In genomic region chr1:36949591-36950184, GRCm38 (mm10) we compare ENCODE assay signal across 10 mouse cellular contexts. TPM values are rescaled to one million over a fixed set of nuclear protein-coding genes. Genes with fewer than 3 reads are reported as not detected.
DNase-seq lines count a peak whose midpoint lies in the region; ATAC-seq and TF ChIP-seq lines count a peak whose summit lies in the region.
"Had no signal": no experiment of that assay in that cellular context is flagged by ENCODE, and none has a peak within 500 bp of the region (broad histone marks: within the 10 kb centered on the region; RNA-seq: fewer than 3 reads in every experiment).

No protein-coding gene starts in this region.

- no peak overlapping the region for H3K4me2 ChIP-seq in heart, embryonic 11.5 days
- H3K4me2 ChIP-seq in stomach, postnatal 0 days (replicated peaks; ENCODE audit: low read depth) = no peak overlapping the region
- H3K4me2 ChIP-seq: limb, embryonic 15.5 days had no signal

- 32% methylated on average over 7 of the region's 7 CpGs for WGBS in heart, adult 2 months
- WGBS in heart, embryonic 11.5 days (ENCODE audit: insufficient replicate concordance) = 65% methylated on average over 7 of the region's 7 CpGs
- 38% methylated on average over 7 of the region's 7 CpGs for WGBS in stomach, postnatal 0 days

- TF ChIP-seq CTCF in heart, adult 2 months (IDR thresholded peaks at IDR 0.05) = no peak
- no peak for TF ChIP-seq CTCF in stomach, postnatal 0 days (IDR thresholded peaks at IDR 0.05; ENCODE audit: low read depth)

- intact Hi-C loops in heart, adult 2 months (cut with DNase I) = no loop called here

- H3K9me3 ChIP-seq in heart, embryonic 11.5 days (replicated peaks; ENCODE audit: control insufficient read depth, low read length) = no peaks in the 10 kb centered on the region
- H3K9me3 ChIP-seq in stomach, postnatal 0 days (ENCODE audit: control insufficient read depth, low read length) = no peaks in the 10 kb centered on the region
- H3K9me3 ChIP-seq: limb, embryonic 15.5 days had no signal

- no peak overlapping the region for H3K27ac ChIP-seq in heart, adult 2 months
- H3K27ac ChIP-seq in heart, embryonic 11.5 days (ENCODE audit: low read depth, low read length) = no peak overlapping the region
- H3K27ac ChIP-seq in stomach, postnatal 0 days (replicated peaks) = 0 out of 2 replicates have a peak overlapping the region, but pooled peaks have one; percentile 56
- H3K27ac ChIP-seq: limb, embryonic 15.5 days had no signal

- peak; percentile 34 to 52 for DNase-seq in heart, adult 2 months
- DNase-seq in right cerebral cortex, postnatal 10 days (ENCODE audit: low spot score in 2 of 2) = peak; percentile 40 to 54
- no peak for DNase-seq in right cerebral cortex, adult 2 months (ENCODE audit: low spot score in 2 of 2)
- DNase-seq in fat pad, adult 2 months (ENCODE audit: extremely low read depth, low read depth, low spot score) = peak; percentile 98
- no peak for DNase-seq in stomach, postnatal 0 days (ENCODE audit: low spot score)
- DNase-seq in left cerebral cortex, adult 11 months (ENCODE audit: low spot score) = no peak

- H3K36me3 ChIP-seq in heart, adult 2 months (ENCODE audit: control insufficient read depth, insufficient read depth, low read length) = no peaks in the 10 kb centered on the region
- no peaks in the 10 kb centered on the region for H3K36me3 ChIP-seq in heart, embryonic 11.5 days (ENCODE audit: control insufficient read depth, insufficient read depth, low read length)
- no peaks in the 10 kb centered on the region for H3K36me3 ChIP-seq in stomach, postnatal 0 days (ENCODE audit: control insufficient read depth, insufficient read depth, low read length)
- H3K36me3 ChIP-seq: limb, embryonic 15.5 days had no signal

- no peak overlapping the region for H3K4me3 ChIP-seq in heart, adult 2 months
- H3K4me3 ChIP-seq in heart, embryonic 11.5 days (ENCODE audit: low read depth, low read length) = no peak overlapping the region
- no peak overlapping the region for H3K4me3 ChIP-seq in stomach, postnatal 0 days (ENCODE audit: low read depth, low read length)
- H3K4me3 ChIP-seq: limb, embryonic 15.5 days had no signal

- no peak for ATAC-seq in heart, embryonic 11.5 days (replicated peaks; ENCODE audit: insufficient number of reproducible peaks, low FRiP score, low TSS enrichment)
- ATAC-seq in stomach, postnatal 0 days (ENCODE audit: low FRiP score, low TSS enrichment) = peak; percentile 47; the same call in 1 of the 2 replicates
- no peak for ATAC-seq in CD4-positive, CD25-positive, alpha-beta regulatory T cell, adult 4 months

- no peak overlapping the region for H3K9ac ChIP-seq in heart, adult 2 months (ENCODE audit: low read depth, low read length)
- no peak overlapping the region for H3K9ac ChIP-seq in heart, embryonic 11.5 days (ENCODE audit: low read depth, low read length)
- no peak overlapping the region for H3K9ac ChIP-seq in stomach, postnatal 0 days (ENCODE audit: low read length)
- H3K9ac ChIP-seq: limb, embryonic 15.5 days had no signal

- peaks cover 3% of the 10 kb centered on the region; the same call in 1 of the 2 replicates for H3K4me1 ChIP-seq in heart, adult 2 months (ENCODE audit: control insufficient read depth, insufficient read depth, low read length)
- no peaks in the 10 kb centered on the region for H3K4me1 ChIP-seq in heart, embryonic 11.5 days (ENCODE audit: control insufficient read depth, insufficient read depth, low read length)
- no peaks in the 10 kb centered on the region for H3K4me1 ChIP-seq in stomach, postnatal 0 days (replicated peaks; ENCODE audit: control insufficient read depth, insufficient read depth)

- TF ChIP-seq POLR2A in heart, adult 2 months (IDR thresholded peaks at IDR 0.05; ENCODE audit: insufficient read depth, low read depth, low read length) = no peak

- TF ChIP-seq EP300 in heart, adult 2 months (IDR thresholded peaks at IDR 0.05; ENCODE audit: insufficient read depth, low read depth, low read length) = no peak
- TF ChIP-seq EP300 in stomach, postnatal 0 days (optimal IDR thresholded peaks at IDR 0.05) = no peak

- H3K79me2 ChIP-seq in heart, adult 2 months (replicated peaks; ENCODE audit: control insufficient read depth, insufficient read depth, low read length) = no peaks in the 10 kb centered on the region

- H3K27me3 ChIP-seq in heart, adult 2 months (ENCODE audit: control insufficient read depth, insufficient read depth, low read length) = no peaks in the 10 kb centered on the region
- H3K27me3 ChIP-seq in heart, embryonic 11.5 days (ENCODE audit: control insufficient read depth, insufficient read depth, low read length) = no peaks in the 10 kb centered on the region
- no peaks in the 10 kb centered on the region for H3K27me3 ChIP-seq in stomach, postnatal 0 days (ENCODE audit: control insufficient read depth, insufficient read depth, low read length)
- H3K27me3 ChIP-seq: CH12.LX; limb, embryonic 15.5 days had no signal

RNA-seq across cellular contexts. Expression of gene Tmem131, which starts 6.2 kb away (rescaled TPM):
- 10 to 100 TPM; 28.1 to 30.0 TPM for total RNA-seq in heart, adult 2 months (2021)
- polyA plus RNA-seq in heart, adult 2 months (2012; rRNA removed) = 13.0 and 17.0 TPM in 2 replicates
- 10.6 and 11.4 TPM in 2 replicates for polyA plus RNA-seq in heart, embryonic 11.5 days (2014; fragmentation: Nextera tagmentation; extraction: Ambion mirVana)
- polyA plus RNA-seq in stomach, postnatal 0 days (2015; fragmentation: Nextera tagmentation; extraction: Ambion mirVana) = 6.1 and 6.8 TPM in 2 replicates
- polyA plus RNA-seq in CD4-positive, CD25-positive, alpha-beta regulatory T cell, adult 4 months (2017; shearing (Covaris generic)) = 10 to 100 TPM; 11.1 to 14.8 TPM

Comparison
In these comparisons a context has a peak if more than half of its experiments do, and no peak if none do; other contexts are left out.
1. DNase-seq: peak in heart, adult 2 months (2 of 2), right cerebral cortex, postnatal 10 days (2 of 2) and fat pad, adult 2 months (single experiment); none in right cerebral cortex, adult 2 months (0 of 2), stomach, postnatal 0 days (single experiment) and left cerebral cortex, adult 11 months (single experiment).